Mouse (Mus musculus) E14TG2a.4 (cell line): Measurements from ENCODE around the gene Cmbl.

Source experiments
- H3K27me3 ChIP-seq: 2 replicates; pipeline ENCODE4 v1.6.1; 2014; ENCODE audit warnings: low read length, control low read depth; ENCODE audit not compliant: insufficient read depth
- H3K36me3 ChIP-seq: 2 replicates; pipeline ENCODE4 v1.6.1; 2014; ENCODE audit warnings: low read length, control low read depth; ENCODE audit not compliant: insufficient read depth
- H3K4me1 ChIP-seq: replicated peaks from 2 replicates; pipeline ENCODE4 v1.6.1; 2014; ENCODE audit warnings: low read depth, low read length, control low read depth
- H3K4me3 ChIP-seq: replicated peaks from 2 replicates; pipeline ENCODE4 v1.5.1; 2014; ENCODE audit warnings: mild to moderate bottlenecking, low read length
- H3K9me3 ChIP-seq: 2 replicates; pipeline ENCODE4 v1.6.1; 2014; ENCODE audit warnings: low read length, control low read depth
- CTCF ChIP-seq: conservative IDR thresholded peaks from 2 replicates; pipeline ENCODE4 v1.5.1; 2014; ENCODE audit warnings: low read length
- NANOG ChIP-seq: IDR thresholded peaks from 2 replicates; pipeline ENCODE4 v1.6.1; 2014; ENCODE audit warnings: borderline replicate concordance, low read length, mixed read lengths
- POU5F1 ChIP-seq: IDR thresholded peaks from 2 replicates; pipeline ENCODE4 v1.6.1; 2014; ENCODE audit warnings: low read length, borderline replicate concordance

Gene Cmbl

GRCm38 (mm10) chr15:31614666-31615065, 49.5 kb downstream of the Cmbl start:
- Histone ChIP-seq H3K27me3 (no peaks in the 10 kb centered on the region), H3K4me1 (peaks cover 16% of the 10 kb centered on the region), H3K9me3 (no peaks in the 10 kb centered on the region), H3K4me3 (no peak overlapping the region), H3K36me3 (no peaks in the 10 kb centered on the region)
- TF ChIP-seq CTCF (no peak), POU5F1 (no peak), NANOG (no peak)

GRCm38 (mm10) chr15:31617261-31617660, 52.1 kb downstream of the Cmbl start:
- Histone ChIP-seq H3K36me3 (peaks cover 5% of the 10 kb centered on the region; the same call in 1 of the 2 replicates), H3K9me3 (peaks cover 3% of the 10 kb centered on the region; the same call in 1 of the 2 replicates), H3K27me3 (no peaks in the 10 kb centered on the region), H3K4me3 (no peak overlapping the region), H3K4me1 (peaks cover 6% of the 10 kb centered on the region)
- TF ChIP-seq CTCF (no peak), NANOG (no peak), POU5F1 (no peak)

GRCm38 (mm10) chr15:31619521-31619920, 54.3 kb downstream of the Cmbl start:
- no peak overlapping the region for H3K4me3 ChIP-seq
- peaks cover 5% of the 10 kb centered on the region; the same call in 1 of the 2 replicates for H3K36me3 ChIP-seq
- peaks cover 3% of the 10 kb centered on the region; the same call in 1 of the 2 replicates for H3K9me3 ChIP-seq
- H3K27me3 ChIP-seq = no peaks in the 10 kb centered on the region
- peaks cover 6% of the 10 kb centered on the region for H3K4me1 ChIP-seq
- TF ChIP-seq NANOG (no peak), POU5F1 (no peak), CTCF (no peak)

- TF ChIP-seq CTCF (no peak), NANOG (no peak), POU5F1 (no peak)
Measured at GRCm38 (mm10) chr15:31627277-31628154, 62.3 kb downstream of the Cmbl start.

GRCm38 (mm10) chr15:31628180-31628579, 63.0 kb downstream of the Cmbl start:
- TF ChIP-seq POU5F1 (no peak), NANOG (no peak), CTCF (no peak)
- Histone ChIP-seq H3K9me3 (no peaks in the 10 kb centered on the region), H3K4me1 (no peaks in the 10 kb centered on the region), H3K36me3 (no peaks in the 10 kb centered on the region), H3K4me3 (no peak overlapping the region), H3K27me3 (no peaks in the 10 kb centered on the region; the same call in 1 of the 2 replicates)

More at GRCm38 (mm10) chr15:31627277-31628154, 62.3 kb downstream of the Cmbl start:
- H3K27me3 ChIP-seq = no peaks in the 10 kb centered on the region; the same call in 1 of the 2 replicates
- no peaks in the 10 kb centered on the region for H3K9me3 ChIP-seq
- H3K4me3 ChIP-seq = no peak overlapping the region
- H3K36me3 ChIP-seq = no peaks in the 10 kb centered on the region
- no peaks in the 10 kb centered on the region for H3K4me1 ChIP-seq

GRCm38 (mm10) chr15:31629556-31629955, 64.4 kb downstream of the Cmbl start:
- H3K4me1 ChIP-seq = no peaks in the 10 kb centered on the region
- 0 out of 2 replicates have a peak, but pooled peaks cover 3% of the 10 kb centered on the region for H3K9me3 ChIP-seq
- H3K27me3 ChIP-seq = no peaks in the 10 kb centered on the region; the same call in 1 of the 2 replicates
- TF ChIP-seq POU5F1 (no peak), CTCF (no peak), NANOG (no peak)
- H3K36me3 ChIP-seq = no peaks in the 10 kb centered on the region
- H3K4me3 ChIP-seq = no peak overlapping the region

GRCm38 (mm10) chr15:31631396-31631858, 66.2 kb downstream of the Cmbl start:
- H3K36me3 ChIP-seq = no peaks in the 10 kb centered on the region
- TF ChIP-seq NANOG (no peak), CTCF (no peak)
- no peaks in the 10 kb centered on the region; the same call in 1 of the 2 replicates for H3K27me3 ChIP-seq
- H3K4me1 ChIP-seq = no peaks in the 10 kb centered on the region
- no peak overlapping the region for H3K4me3 ChIP-seq
- 0 out of 2 replicates have a peak, but pooled peaks cover 3% of the 10 kb centered on the region for H3K9me3 ChIP-seq

- no peaks in the 10 kb centered on the region for H3K4me1 ChIP-seq
- H3K27me3 ChIP-seq = no peaks in the 10 kb centered on the region; the same call in 1 of the 2 replicates
- 0 out of 2 replicates have a peak, but pooled peaks cover 3% of the 10 kb centered on the region for H3K9me3 ChIP-seq
- TF ChIP-seq CTCF (no peak), NANOG (no peak), POU5F1 (no peak)
- H3K4me3 ChIP-seq = no peak overlapping the region
- no peaks in the 10 kb centered on the region for H3K36me3 ChIP-seq
Measured at GRCm38 (mm10) chr15:31632478-31632877, 67.3 kb downstream of the Cmbl start.
